Mouse (Mus musculus) effector memory CD4-positive, alpha-beta T cell, adult 5 months (primary cell): ENCODE measurements around the gene Gm21083. TPM values are rescaled to one million over a fixed set of nuclear protein-coding genes. Genes with fewer than 3 reads are reported as not detected.

ENCODE experiments used
- polyA plus RNA-seq: library from polyadenylated mRNA; unstranded; fragments of 100-300 nt; shearing (Covaris generic); gene quantifications from one replicate; pipeline ENCODE4 v1.2.1, GENCODE M21; 2017

Gm21083 gene
- polyA plus RNA-seq, result not detected

DNA sequence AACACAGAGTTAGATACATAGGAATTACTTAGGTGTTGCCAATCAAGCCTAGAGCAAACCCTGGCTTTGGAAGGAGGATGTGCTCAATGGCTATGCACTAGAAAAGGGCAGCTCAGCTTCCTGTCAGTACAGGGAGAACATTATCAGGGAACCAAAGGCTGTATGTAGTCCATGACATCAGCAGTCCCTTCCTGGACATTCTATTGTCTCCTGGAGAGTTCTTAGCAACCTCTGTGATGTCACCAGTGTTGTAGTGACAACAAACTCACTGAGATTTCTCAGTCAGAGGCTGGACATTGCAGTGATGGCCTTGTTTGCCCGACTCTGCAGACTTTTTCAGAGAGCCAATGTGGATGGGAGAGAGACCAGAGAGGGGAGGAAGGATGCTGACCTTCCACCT is at the start of gene Gm21083:
TSS of gene Gm21083 (plus strand) at position 301 of the 400 bp plus-strand sequence.

DNA sequence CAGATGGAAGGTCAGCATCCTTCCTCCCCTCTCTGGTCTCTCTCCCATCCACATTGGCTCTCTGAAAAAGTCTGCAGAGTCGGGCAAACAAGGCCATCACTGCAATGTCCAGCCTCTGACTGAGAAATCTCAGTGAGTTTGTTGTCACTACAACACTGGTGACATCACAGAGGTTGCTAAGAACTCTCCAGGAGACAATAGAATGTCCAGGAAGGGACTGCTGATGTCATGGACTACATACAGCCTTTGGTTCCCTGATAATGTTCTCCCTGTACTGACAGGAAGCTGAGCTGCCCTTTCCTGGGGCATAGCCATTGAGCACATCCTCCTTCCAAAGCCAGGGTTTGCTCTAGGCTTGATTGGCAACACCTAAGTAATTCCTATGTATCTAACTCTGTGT is 48.0 kb upstream of the Gm21083 start, which contains the start of gene Gm21190:
TSS of gene Gm21190 (minus strand) at position 101 of the 400 bp plus-strand sequence.

DNA sequence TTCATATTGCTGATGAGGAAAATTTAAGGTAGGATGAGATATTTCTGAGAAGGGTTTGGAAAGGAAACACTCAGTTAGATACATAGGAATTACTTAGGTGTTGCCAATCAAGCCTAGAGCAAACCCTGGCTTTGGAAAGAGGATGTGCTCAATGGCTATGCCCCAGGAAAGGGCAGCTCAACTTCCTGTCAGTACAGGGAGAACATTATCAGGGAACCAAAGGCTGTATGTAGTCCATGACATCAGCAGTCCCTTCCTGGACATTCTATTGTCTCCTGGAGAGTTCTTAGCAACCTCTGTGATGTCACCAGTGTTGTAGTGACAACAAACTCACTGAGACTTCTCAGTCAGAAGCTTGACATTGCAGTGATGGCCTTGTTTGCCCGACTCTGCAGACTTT is 41.6 kb downstream of the Gm21083 start, which contains the start of gene Speer4d:
TSS of gene Speer4d (plus strand) at position 301 of the 400 bp plus-strand sequence.

Other genes with a start within 250 kb of the Gm21083 start
- gene Gm21149, start 100.8 kb upstream of the Gm21083 start, polyA plus RNA-seq, result not detected
- gene Gm21190, start 48.1 kb upstream of the Gm21083 start, polyA plus RNA-seq, result not detected
- not detected for gene Speer4d, start 41.7 kb downstream of the Gm21083 start, polyA plus RNA-seq
- not detected for gene 4930572O03Rik, start 79.7 kb downstream of the Gm21083 start, polyA plus RNA-seq
- gene Speer4c, start 136.9 kb downstream of the Gm21083 start, polyA plus RNA-seq, result not detected